Mouse (Mus musculus): ENCODE measurements around the gene Tmem221. TPM values are rescaled to one million over a fixed set of nuclear protein-coding genes. Genes with fewer than 3 reads are reported as not detected.

Gene Tmem221
- total RNA-seq, 1 experiment from 2014 or later, result 8.9 TPM

GRCm38 (mm10) chr8:71577856-71578387 lies 19.3 kb upstream of the Tmem221 start:
- no peak for DNase-seq

GRCm38 (mm10) chr8:71575020-71575419 lies 16.3 kb upstream of the Tmem221 start:
- DNase-seq, result no peak

GRCm38 (mm10) chr8:71574426-71574825 lies 15.8 kb upstream of the Tmem221 start:
- DNase-seq, result peak; percentile 64

GRCm38 (mm10) chr8:71572847-71573633 lies 14.4 kb upstream of the Tmem221 start:
- DNase-seq, result peak; percentile 70

GRCm38 (mm10) chr8:71572077-71572476 lies 13.4 kb upstream of the Tmem221 start:
- DNase-seq, result no peak

- DNase-seq, result peak; percentile 95
Measured at GRCm38 (mm10) chr8:71570291-71570954, 11.8 kb upstream of the Tmem221 start.

- peak; percentile 79 for DNase-seq
Measured at GRCm38 (mm10) chr8:71569366-71570290, 11.0 kb upstream of the Tmem221 start.

- DNase-seq, result no peak
Measured at GRCm38 (mm10) chr8:71568941-71569340, 10.3 kb upstream of the Tmem221 start.

- peak; percentile 86 for DNase-seq
Measured at GRCm38 (mm10) chr8:71568387-71568937, 9.8 kb upstream of the Tmem221 start, which contains the start of gene Slc27a1. TSS of gene Slc27a1 (plus strand) at chr8:71568882.

- no peak for DNase-seq
Measured at GRCm38 (mm10) chr8:71567587-71567986, 8.9 kb upstream of the Tmem221 start.

- DNase-seq, result no peak
Measured at GRCm38 (mm10) chr8:71566501-71566900, 7.8 kb upstream of the Tmem221 start, which contains the start of gene Nxnl1. TSS of gene Nxnl1 (minus strand) at chr8:71566601.

- no peak for DNase-seq
Measured at GRCm38 (mm10) chr8:71563992-71564391, 5.3 kb upstream of the Tmem221 start.

- peak; percentile 90 for DNase-seq
Measured at GRCm38 (mm10) chr8:71562751-71563150, 4.1 kb upstream of the Tmem221 start.

GRCm38 (mm10) chr8:71561401-71561800 lies 2.7 kb upstream of the Tmem221 start:
- DNase-seq, result peak; percentile 63

GRCm38 (mm10) chr8:71560765-71561164 lies 2.1 kb upstream of the Tmem221 start:
- no peak for DNase-seq

- DNase-seq, result no peak
Measured at GRCm38 (mm10) chr8:71560071-71560470, 1.4 kb upstream of the Tmem221 start.

- peak; percentile 84 for DNase-seq
Measured at GRCm38 (mm10) chr8:71558958-71559690, 453 bp upstream of the Tmem221 start.

- DNase-seq, result no peak
Measured at GRCm38 (mm10) chr8:71554644-71555043, 4.0 kb downstream of the Tmem221 start.

- DNase-seq, result no peak
Measured at GRCm38 (mm10) chr8:71554001-71554400, 4.7 kb downstream of the Tmem221 start.

GRCm38 (mm10) chr8:71552770-71553169 lies 5.9 kb downstream of the Tmem221 start:
- no peak for DNase-seq

GRCm38 (mm10) chr8:71550754-71551153 lies 7.9 kb downstream of the Tmem221 start:
- no peak for DNase-seq

Measured in adrenal gland, postnatal 25 days (tissue).